Mouse (Mus musculus): ENCODE data around the gene Cldn16. TPM values are rescaled to one million over a fixed set of nuclear protein-coding genes. Genes with fewer than 3 reads are reported as not detected.

The Cldn16 gene
- polyA plus RNA-seq (2017; shearing (Covaris generic)), result not detected

DNA sequence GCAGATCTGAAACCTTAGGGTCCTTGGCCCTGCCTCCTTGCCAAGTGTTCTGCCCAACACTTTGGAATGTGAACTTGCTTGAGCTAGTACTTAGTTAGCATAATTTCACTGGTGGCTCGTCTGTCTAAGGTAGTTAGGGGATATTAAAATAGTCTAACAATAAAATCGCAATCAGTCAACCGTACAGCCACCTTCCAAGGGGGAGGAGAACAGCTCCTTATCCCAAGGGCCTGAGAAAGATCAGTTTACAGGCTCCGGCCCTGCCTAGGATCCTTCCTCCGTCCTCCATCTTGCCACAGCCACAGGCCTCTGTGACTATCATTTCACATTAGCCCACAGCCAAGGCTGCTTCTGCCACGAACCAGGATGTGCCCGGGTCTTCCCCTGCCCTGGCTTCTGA, at the start of gene Cldn16:
TSS of gene Cldn16 (plus strand) at position 301 of the 400 bp plus-strand sequence.

DNA sequence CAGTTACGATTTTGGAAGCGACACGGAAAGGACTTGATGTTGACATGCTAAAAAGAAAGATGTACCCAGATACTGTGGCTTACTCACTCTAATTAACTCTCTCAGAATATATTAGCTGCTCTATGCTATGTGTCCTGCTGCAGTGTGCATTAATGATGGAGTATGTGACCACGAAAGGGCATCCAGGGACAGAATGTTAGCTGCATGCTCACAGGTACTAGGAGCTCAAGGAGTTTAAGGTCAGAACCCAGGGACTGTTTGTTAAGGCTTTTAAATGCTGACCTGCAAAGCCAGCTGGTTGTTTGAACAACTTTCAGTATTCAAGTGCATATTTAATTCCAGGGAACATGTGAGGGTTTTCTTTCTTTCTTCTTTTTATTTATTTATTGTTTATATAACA, 63.7 kb downstream of the Cldn16 start, which contains the start of gene Tmem207:
TSS of gene Tmem207 (minus strand) at position 101 of the 400 bp plus-strand sequence.

Other genes starting within 250 kb of the Cldn16 start
- not detected for gene Cldn1, start 91.3 kb upstream of the Cldn16 start, polyA plus RNA-seq (2017; shearing (Covaris generic))
- gene Tmem207, start 63.6 kb downstream of the Cldn16 start, polyA plus RNA-seq (2017; shearing (Covaris generic)), result not detected
- 16.4 TPM for gene Il1rap, start 118.6 kb downstream of the Cldn16 start, polyA plus RNA-seq (2017; shearing (Covaris generic))

Measured in activated CD4-positive, CD25-positive, alpha-beta regulatory T cell, adult 9 weeks (primary cell).